Mouse (Mus musculus) v-Abl transformed pro-B cells (cell line): ENCODE data around the gene Tex14.

Experiments used
- in situ Hi-C, 2 experiments: fragments of 400-800 bp; cut with MboI; formaldehyde crosslinking; loops; one replicate each; pipeline ENCODE4 v1.15.1; 2025; ENCODE audit not compliant: unreplicated experiment in 2 of 2

Tex14 gene

DNA sequence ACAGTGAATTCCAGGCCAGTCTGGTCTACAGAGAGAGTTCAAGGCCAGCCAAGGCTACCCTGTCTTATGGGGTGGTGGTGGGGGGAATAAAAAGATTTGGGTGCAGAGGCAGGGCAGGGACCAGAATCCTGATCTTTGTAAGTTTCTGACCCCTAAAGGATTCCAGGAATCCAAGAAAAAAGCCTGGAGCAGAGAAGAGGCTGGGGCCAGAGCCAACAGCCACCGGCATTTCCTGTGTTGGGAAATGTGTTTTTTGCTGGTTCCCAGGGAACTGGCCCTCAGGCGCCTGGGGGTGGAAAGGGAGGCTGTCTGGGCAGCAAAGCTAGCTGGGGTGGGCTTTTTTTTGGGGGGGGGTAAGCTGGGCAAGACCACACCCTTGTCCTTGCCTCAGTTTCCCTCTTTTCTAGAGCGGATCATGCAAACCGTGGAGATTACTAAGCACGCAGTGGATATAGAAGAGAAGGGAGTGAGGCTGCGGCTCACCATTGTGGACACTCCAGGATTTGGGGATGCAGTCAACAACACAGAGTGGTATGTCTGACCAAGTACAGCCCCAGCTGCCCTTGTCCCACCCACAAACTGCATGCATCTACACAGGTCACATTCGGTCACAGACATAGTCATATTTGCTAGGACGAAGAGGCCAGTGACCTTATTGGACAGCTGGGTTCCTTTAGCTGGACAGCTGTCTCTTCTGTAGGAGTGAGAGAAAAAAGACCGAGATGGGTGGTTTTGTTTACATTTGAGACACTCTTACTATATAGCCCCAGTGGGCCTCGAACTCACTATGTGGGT lies 180.0 kb downstream of the Tex14 start:
- in situ Hi-C loops = no loop called here

DNA sequence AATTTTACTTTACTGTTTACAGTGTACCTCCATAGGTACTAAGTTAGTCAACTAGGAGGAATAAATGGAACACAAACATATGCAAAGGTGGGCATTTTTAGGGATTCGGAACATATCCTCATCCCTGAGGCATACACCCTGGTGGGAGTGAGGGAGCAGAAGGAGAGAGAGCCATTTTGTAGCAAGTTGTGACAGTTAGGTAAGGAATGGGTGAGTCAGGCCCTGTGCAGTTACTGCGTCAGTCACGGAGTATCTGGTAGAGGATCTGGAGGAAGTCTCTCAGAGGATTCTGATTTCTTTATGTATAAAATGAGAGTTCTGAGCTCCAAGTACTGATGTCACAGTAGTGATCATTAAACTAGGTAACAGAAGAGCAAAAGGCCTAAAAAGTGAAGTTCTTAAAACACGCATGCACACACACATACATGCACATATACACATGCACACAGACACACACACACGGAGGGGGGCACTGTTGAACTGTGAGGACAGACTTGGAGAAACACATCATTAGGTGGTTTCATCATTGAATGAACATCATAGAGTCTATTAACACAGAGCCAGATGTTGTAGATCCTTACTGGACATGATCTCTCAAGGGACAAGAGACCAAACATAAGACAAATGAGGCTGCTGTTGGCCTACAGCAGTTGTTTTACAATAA lies 182.5 kb downstream of the Tex14 start:
- in situ Hi-C loops = no loop called here

DNA sequence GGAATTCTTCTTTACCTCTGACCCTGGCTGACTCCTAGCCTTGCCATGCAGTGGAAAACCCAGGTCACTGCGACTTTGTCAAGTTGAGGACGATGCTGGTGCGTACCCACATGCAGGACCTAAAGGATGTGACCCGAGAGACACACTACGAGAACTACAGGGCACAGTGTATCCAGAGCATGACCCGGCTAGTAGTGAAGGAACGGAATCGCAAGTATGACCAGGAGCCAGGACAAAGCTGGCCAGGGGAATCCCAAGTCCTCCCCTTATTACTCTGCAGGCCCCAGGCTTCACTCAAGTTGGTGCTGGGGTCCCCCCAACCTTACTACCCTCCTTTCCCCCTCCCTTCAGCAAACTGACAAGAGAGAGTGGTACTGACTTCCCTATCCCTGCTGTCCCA lies 184.7 kb downstream of the Tex14 start:
- in situ Hi-C loops = no loop called here

DNA sequence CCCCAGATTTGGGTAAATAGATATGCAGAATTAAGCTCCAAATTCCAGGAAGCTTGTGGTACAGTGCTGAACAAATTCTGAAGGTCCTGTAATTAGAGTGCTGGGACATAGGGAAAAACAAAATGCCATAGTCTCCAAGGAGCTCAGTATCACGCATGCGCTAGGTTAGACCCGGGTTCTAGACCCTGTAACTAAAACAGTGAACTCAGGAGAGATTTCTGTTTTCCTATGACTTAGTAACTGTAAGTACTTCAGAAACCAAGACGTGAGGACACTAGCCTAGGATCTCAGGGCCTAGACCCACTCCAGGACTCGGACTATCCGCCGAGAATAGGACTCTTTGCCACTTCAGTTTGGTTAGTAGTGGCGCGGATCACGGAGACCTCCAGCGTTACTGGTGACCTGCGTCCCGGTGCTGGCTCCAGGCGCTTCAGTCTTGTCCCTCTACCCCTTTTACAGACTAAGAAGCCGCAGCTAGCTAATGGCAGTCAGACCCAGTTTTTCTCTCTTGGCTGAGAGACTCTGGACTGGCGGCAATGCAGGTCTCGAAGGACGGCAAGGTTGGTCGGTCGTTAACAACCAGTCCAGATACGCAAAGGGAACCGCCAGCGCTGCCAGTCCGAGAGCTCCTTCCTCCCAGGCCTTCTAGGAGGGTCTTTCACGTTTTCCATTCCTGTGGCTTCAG lies 186.1 kb downstream of the Tex14 start:
- in situ Hi-C loops = no loop called here

DNA sequence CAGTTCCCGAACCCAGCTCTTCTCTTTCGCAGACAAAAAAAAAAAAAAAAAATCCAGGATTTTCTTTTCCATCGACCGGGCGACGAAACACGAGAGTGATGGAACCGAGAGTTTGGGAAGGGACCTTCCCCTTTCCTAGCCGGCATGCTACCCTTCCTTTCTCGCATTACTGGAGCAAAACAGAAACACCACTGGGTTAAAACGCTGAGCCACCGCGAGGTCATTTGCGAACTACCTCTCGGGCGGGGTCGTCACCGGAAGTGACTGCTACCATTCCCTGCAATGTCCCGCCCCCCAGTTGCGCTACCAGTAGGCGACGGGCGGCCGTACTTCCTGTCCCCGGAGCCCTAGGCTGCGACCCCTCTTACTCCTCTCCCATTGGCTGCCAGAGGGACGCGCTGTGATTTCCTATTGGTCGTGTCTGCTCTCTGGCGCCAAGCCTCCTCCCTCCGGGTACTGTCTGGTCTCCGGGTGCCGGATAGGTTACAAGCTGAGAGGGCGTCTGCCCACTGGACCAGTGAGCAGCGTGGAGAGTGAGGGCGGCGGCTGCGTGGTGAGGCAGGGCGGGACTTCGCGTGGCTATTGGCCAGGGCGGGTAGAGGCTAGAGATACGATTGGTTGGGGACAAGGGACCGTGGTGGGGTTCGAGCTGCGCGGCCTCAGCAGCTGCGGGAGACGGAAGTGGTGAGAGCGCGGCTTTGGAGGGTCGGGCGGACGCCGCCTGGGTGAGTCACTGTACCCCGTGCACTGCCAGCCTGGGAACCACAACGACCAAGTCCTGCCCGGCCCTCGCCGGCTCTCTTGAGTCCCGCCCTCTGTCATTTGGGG lies 186.9 kb downstream of the Tex14 start, which contains the start of gene Mtmr4:
Mtmr4 (plus strand) TSS at position 637 of the 828 bp plus-strand sequence.
- in situ Hi-C loops = no loop called here

DNA sequence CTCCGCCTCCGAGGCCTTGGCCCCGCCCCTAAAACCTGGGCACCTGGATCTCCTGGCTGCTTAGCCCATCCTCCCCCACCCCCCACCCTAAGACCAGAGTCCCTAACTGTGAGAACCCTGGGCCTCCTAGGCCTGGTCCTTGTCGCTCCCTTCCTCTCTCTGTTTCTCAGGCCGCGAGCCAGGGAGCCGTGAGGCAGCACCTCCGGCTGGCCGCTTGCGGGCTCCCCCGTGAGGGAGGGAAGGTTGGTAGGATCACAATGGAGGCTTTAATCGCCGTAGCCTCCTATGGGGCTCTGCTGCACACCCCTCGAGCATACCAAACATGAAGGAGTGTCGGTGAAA lies 187.5 kb downstream of the Tex14 start:
- in situ Hi-C loops = no loop called here

DNA sequence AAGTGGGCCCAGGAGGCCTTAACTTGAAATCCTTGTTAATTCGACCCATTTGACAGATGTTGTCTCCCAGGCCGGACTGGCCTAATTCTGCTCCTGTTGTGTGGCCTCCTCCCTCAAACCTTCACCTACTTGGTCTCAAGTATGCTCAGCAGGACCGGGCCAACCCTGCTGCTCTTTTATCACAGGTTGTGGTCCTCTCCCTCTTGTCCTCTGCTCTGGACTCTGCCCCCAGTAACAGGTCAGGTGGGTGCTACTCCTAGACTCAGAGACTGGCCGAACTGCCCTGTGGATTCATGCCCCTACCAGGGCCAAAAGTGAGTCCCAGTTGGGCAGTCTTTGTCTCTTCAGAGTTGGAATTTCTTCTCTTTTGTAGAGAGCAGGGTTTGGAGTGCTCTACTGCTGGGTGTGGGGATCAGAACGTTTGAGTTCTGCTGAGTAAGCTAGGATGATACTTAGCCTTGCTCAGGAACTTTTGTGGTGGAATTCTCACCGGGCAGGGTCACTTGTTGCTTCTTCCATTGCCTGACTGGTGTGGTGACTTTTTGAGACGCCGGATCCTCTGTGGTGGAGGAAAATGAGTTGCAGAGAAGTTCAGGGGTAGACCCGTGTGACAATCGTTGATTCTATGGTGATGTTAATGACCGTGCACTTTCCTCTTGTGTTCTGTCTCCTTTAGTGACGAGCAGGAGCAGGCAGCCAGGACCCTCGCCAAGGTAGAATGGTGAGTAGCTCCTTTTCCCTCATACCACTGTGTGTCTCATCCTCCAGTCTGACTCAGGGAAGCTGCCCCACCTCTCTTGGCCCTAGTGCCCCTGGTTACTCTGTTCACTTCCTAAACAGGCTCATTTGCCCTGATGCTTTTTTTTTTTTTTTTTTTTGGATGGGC lies 188.1 kb downstream of the Tex14 start:
- in situ Hi-C loops = no loop called here

DNA sequence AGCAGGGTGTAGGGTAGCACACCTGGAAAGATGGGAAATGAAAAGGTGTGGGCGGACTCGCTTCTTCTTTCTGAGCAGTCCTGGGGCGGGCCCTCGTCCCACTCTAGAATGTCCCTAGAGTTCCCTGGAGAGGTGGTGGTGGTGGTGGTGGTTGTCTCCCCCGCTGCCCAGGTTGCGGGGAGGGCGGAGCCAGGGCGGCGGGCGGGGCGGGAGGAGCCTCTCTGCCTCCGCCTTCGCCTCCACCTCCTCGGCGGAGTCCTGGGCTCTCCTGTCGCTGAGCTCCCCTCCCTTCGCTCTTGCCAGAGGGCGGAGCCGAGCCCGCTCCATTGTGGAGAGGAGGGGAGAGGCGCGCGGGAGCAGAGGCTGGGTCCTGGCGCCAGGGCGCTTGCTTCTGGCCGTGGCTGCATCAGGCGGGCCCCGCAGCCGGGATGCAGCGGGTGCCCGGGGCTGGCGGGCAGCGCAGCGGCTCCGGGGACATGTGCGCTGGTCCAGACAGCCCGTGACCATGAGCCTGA lies 190.5 kb downstream of the Tex14 start:
- in situ Hi-C loops = no loop called here

DNA sequence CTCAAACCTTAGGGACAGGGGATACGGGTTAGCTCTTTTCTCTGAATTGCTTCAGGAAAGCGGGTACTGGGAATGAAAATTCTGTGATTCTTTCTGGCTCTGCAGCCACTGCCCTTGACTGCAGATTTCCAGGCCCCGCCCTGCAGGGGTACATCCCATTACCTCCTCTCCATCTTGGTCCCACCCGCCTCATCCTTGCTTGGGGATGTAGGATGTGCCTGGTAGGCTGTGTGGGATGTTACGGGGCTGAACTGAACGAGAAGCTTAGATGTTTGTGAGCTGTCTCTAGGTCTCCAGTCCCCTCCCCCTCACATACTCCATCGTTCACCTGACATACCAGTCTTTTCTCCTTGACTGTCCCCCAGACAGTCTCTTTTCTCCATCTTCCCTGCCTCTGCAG lies 191.1 kb downstream of the Tex14 start:
- in situ Hi-C loops = no loop called here

DNA sequence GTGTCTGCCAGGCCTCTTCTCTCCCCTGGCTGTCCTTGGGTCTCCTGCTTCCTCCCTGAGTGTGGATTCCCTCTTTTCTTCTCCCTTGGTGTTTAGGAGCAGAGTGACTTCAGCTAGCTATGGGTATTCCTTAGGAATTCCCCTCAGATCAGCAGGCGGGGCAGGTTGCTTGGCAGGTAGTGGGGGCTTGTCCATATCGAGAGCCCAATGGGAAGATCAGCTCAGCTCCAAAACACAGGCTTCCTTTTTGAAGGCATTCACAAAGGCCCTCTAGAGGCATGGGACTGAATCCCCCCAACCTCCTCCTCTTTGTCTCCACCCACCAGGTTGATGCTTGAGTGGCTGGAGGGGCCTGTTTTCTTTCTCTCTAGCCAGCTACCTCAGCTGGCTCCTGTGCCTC lies 191.6 kb downstream of the Tex14 start:
- in situ Hi-C loops = no loop called here

DNA sequence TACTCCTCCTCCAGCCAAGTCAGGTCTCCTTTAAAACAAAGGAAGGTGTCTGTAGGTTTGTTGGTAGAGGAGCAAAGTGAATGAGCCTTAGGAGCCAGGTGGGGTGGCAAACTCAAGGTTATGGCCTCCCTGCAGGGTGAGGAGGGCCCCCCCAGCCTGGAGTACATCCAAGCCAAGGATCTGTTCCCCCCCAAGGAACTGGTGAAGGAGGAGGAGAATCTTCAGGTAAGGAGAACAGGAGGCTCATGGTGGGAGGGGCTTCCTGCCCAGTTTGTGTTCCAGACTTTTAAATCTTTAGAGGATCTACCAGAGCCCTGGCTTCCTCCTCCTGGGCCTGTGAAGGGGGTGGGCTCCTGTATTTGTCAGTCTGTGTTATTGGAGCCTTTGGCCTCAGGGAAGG lies 192.2 kb downstream of the Tex14 start:
- in situ Hi-C loops = no loop called here

DNA sequence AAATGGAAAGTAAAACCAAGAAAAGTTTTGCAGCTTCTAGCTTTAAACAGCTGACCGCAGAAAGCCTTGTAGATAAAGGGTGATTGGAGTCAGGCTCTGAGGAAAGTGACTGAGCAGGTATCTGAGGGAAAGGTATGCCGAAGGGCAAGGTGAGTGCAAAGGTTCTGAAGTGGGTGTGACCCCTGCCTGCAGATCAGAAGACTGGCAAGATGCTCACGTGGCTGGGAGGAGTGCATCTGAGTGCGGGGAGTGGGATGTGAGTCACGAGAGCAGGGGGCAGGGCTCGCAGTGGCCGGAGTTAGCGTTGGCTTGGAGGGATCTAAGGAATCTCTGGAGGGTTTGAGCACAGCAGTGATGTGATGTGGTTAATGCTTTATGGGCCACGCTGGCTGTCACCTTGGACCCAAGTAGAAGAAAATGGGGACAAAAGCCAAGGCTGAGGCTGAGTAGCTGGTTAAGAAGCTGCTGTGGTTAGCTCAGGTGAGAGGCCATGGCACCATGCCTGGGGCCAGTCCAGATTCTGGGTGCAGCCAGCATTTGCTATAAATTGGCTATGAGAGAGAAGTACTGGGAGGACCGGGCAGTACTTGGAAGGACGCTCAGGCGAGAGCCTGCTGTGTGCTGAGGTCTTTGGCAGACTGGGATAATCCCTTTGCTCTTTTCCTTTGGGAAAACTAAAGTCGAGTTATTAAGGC lies 194.7 kb downstream of the Tex14 start:
- in situ Hi-C loops = no loop called here

DNA sequence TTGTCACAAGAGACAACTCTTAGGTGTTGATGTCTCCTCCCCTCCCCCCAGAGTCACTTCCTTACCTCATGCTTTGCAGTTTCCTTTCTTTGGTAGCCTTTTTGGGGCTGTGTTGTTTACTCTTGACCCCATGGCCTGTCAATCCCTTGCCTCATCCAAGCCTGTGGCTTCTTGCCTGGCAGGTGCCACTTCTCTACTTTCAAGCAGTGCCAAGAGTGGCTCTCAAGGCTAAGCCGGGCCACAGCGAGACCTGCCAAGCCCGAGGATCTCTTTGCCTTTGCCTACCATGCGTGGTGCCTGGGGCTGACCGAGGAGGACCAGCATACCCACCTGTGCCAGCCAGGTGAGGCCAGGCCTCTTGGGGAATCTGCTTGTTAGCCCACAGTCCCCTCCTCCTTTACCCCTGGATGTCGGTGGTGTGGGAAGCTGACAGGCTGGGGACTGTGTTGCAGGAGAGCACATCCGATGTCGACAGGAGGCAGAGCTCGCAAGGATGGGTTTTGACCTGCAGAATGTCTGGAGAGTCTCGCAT lies 195.5 kb downstream of the Tex14 start:
- in situ Hi-C loops = no loop called here

DNA sequence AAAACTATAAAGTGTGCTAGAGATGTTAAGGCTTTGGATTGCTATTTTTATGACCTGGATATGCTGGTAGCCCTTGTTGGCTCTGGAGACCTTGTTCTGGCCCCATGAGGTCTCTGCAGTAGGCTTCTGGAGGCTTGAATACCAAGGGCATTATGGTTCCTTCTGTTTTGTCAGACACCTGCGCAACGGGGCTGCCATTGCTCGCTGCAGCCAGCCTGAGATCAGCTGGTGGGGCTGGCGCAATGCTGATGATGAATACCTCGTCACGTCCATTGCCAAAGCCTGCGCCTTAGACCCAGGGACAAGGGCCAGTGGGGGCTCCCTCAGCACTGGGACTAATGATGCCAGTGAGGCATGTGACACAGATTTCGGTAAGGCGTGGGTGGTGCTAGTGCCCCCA lies 197.4 kb downstream of the Tex14 start:
- in situ Hi-C loops = no loop called here

DNA sequence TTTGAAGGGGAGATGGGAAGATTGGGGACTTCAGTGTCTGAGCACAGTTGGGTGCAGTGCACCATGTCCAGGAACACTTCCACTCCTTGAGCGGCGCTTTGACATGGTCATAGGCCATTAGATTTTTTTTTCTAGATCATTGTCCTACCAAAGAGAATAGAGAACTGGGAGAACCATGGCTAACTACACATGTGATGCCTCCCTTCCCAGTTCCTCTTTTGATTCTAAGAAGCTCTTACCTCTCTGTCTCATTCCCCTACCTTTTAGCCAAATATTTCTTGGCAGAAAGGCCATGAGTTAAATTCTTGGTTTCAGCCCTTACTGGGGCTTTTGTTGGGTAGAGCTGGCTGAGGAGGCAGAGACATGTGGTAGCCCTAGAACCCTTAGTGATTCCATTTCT lies 198.7 kb downstream of the Tex14 start:
- in situ Hi-C loops = no loop called here
